Mouse (Mus musculus) G1E (cell line): ENCODE measurements around the gene Phlpp1. TPM values are rescaled to one million over a fixed set of nuclear protein-coding genes. Genes with fewer than 3 reads are reported as not detected.
A peak's percentile ranks its signal among the peaks of the same experiment; 100 is the strongest.

ENCODE experiments used
- ATAC-seq: 2 replicates; pipeline ENCODE4 v1.8.0; 2016; ENCODE audit warnings: mild to moderate bottlenecking; ENCODE audit not compliant: insufficient number of reproducible peaks, poor library complexity, low FRiP score, severe bottlenecking; ENCODE audit errors: extremely low read depth
- DNase-seq: peaks from one replicate; pipeline ENCODE4 v3.0.0; 2012; ENCODE audit warnings: low spot score
- H3K27me3 ChIP-seq: 2 replicates; pipeline ENCODE4 v1.6.1; 2012; ENCODE audit warnings: mild to moderate bottlenecking, low read length, inconsistent platforms; ENCODE audit not compliant: insufficient read depth
- H3K36me3 ChIP-seq: replicated peaks from 2 replicates; pipeline ENCODE3; 2012; ENCODE audit warnings: mild to moderate bottlenecking, inconsistent platforms
- H3K4me1 ChIP-seq: 2 replicates; pipeline ENCODE4 v1.6.1; 2012; ENCODE audit warnings: low read depth, low read length, inconsistent platforms, mixed read lengths; ENCODE audit not compliant: insufficient read depth
- H3K4me3 ChIP-seq: 2 replicates; pipeline ENCODE4 v1.5.1; 2012; ENCODE audit warnings: low read depth, mild to moderate bottlenecking, inconsistent platforms, low read length, moderate library complexity, mixed read lengths
- H3K9me3 ChIP-seq: replicated peaks from 2 replicates; pipeline ENCODE4 v1.6.1; 2012; ENCODE audit warnings: inconsistent platforms
- CTCF ChIP-seq: IDR thresholded peaks from 2 replicates; pipeline ENCODE4 v1.5.1; 2012; ENCODE audit warnings: low read depth, low read length, inconsistent platforms, mixed read lengths
- GATA1 ChIP-seq: IDR thresholded peaks from 2 replicates; pipeline ENCODE4 v1.6.1; 2012; ENCODE audit warnings: borderline replicate concordance, low read length, inconsistent platforms, mixed read lengths
- GATA2 ChIP-seq: IDR thresholded peaks from 2 replicates; pipeline ENCODE4 v1.6.1; 2012; ENCODE audit warnings: low read depth, low read length, inconsistent platforms, borderline replicate concordance
- POLR2AphosphoS5 ChIP-seq: IDR thresholded peaks from 2 replicates; pipeline ENCODE4 v1.6.1; 2012; ENCODE audit warnings: low read depth, low read length, inconsistent platforms; ENCODE audit not compliant: insufficient replicate concordance
- TAL1 ChIP-seq: conservative IDR thresholded peaks from 2 replicates; pipeline ENCODE4 v1.6.1; 2012; ENCODE audit warnings: low read depth, low read length, inconsistent platforms, mixed read lengths
- polyA plus RNA-seq: library from polyadenylated mRNA; stranded (reverse); fragments of >175 nt; gene quantifications from 2 replicates; pipeline ENCODE4 v1.2.3, GENCODE M21; 2012
- total RNA-seq, 2 experiments: library from RNA; stranded (forward) in 1 of 2; stranded (reverse) in 1 of 2; fragments of 200-1000 nt in 1 of 2; fragments of >200 nt in 1 of 2; fragmentation: Nextera tagmentation in 1 of 2; gene quantifications; 2 replicates each; pipeline ENCODE4 v1.2.3; 2014 to 2017

Phlpp1 gene
- total and polyA plus RNA-seq, 3 experiments, result 6.6 to 25.3 (median 9.2) TPM

GRCm38 (mm10) chr1:106172301-106172930 lies 864 bp downstream of the Phlpp1 start:
- TF ChIP-seq POLR2AphosphoS5, result no peak
- no peak for TF ChIP-seq TAL1
- no peak for TF ChIP-seq GATA2
- Histone ChIP-seq H3K36me3 (peaks cover 12% of the 10 kb centered on the region), H3K27me3 (peaks cover 2% of the 10 kb centered on the region; the same call in 1 of the 2 replicates), H3K4me1 (peaks cover 45% of the 10 kb centered on the region), H3K9me3 (peaks cover 6% of the 10 kb centered on the region), H3K4me3 (peak overlapping the region; percentile 83)
- no peak for ATAC-seq
- peak; percentile 55 for DNase-seq

DNA sequence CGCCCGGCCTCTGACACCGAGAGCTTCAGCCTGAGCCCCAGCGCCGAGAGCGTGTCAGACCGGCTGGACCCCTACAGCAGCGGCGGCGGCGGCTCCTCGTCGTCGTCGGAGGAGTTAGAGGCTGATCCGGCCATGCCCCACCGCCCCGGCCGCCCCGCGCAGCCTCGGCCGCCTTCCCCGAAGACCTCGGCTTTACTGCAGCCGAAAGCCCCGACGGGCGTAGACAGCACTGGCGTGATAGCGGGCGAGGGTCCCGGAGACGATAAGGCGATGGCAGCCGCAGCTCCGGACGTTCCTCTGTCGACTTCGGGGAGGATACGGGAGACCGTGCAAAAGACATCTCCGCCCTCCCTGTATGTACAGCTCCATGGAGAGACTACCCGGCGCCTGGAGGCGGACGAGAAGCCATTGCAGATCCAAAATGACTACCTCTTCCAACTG lies 1.4 kb downstream of the Phlpp1 start:
- no peak for TF ChIP-seq GATA1
- no peak for TF ChIP-seq CTCF
- TF ChIP-seq POLR2AphosphoS5, result no peak
- no peak for TF ChIP-seq TAL1
- TF ChIP-seq GATA2, result no peak
- no peak for DNase-seq
- no peak for ATAC-seq
- Histone ChIP-seq H3K4me1 (peaks cover 45% of the 10 kb centered on the region), H3K27me3 (peaks cover 2% of the 10 kb centered on the region; the same call in 1 of the 2 replicates), H3K9me3 (peaks cover 6% of the 10 kb centered on the region), H3K36me3 (peaks cover 12% of the 10 kb centered on the region), H3K4me3 (peak overlapping the region; percentile 83)

DNA sequence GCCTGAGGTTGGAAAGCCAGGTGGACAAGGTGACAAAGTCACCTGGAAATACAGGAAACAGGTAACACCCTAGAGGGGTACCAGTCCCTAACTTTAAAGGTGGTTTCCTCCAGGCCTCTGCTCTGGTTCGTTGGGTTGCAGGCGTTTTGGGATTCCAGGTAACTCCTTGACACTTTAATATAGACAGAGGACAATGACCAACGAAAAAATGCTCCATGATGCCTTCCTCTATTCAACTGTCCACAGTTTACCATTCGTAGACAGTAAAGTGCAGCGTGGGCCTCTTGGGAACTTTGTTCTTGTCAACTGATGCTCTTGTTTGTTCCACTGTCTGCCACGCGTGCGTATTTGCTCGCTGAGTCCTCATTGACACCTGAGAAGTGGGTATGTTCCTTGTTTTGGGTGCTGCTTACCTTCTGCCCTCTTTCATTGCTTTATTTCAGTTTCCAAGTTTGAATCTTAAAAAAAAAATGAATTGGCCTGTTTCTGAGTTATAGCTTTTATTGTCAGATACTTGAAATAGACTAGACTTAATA lies 2.1 kb downstream of the Phlpp1 start:
- TF ChIP-seq CTCF, result no peak
- TF ChIP-seq TAL1, result no peak
- no peak for TF ChIP-seq GATA2
- TF ChIP-seq POLR2AphosphoS5, result no peak
- TF ChIP-seq GATA1, result no peak
- Histone ChIP-seq H3K27me3 (peaks cover 2% of the 10 kb centered on the region; the same call in 1 of the 2 replicates), H3K36me3 (peaks cover 12% of the 10 kb centered on the region), H3K4me1 (peaks cover 45% of the 10 kb centered on the region), H3K9me3 (peaks cover 6% of the 10 kb centered on the region), H3K4me3 (peak overlapping the region; percentile 83; the same call in 1 of the 2 replicates)
- ATAC-seq (no peak), DNase-seq (no peak)

- no peaks in the 10 kb centered on the region for H3K27me3 ChIP-seq
- no peak for TF ChIP-seq CTCF
- TF ChIP-seq GATA2, result no peak
- no peak for TF ChIP-seq GATA1
- no peak for TF ChIP-seq POLR2AphosphoS5
- no peak for TF ChIP-seq TAL1
- peaks cover 6% of the 10 kb centered on the region for H3K9me3 ChIP-seq
- ATAC-seq (no peak), DNase-seq (no peak)
- peaks cover 12% of the 10 kb centered on the region for H3K36me3 ChIP-seq
- peaks cover 41% of the 10 kb centered on the region for H3K4me1 ChIP-seq
- no peak overlapping the region for H3K4me3 ChIP-seq
Measured at GRCm38 (mm10) chr1:106174598-106174997, 3.0 kb downstream of the Phlpp1 start.

GRCm38 (mm10) chr1:106175360-106175759 lies 3.8 kb downstream of the Phlpp1 start:
- no peak overlapping the region for H3K4me3 ChIP-seq
- no peaks in the 10 kb centered on the region for H3K27me3 ChIP-seq
- TF ChIP-seq GATA2 (no peak), GATA1 (no peak), CTCF (no peak), POLR2AphosphoS5 (no peak), TAL1 (no peak)
- no peak for ATAC-seq
- H3K9me3 ChIP-seq, result peaks cover 6% of the 10 kb centered on the region
- peaks cover 39% of the 10 kb centered on the region for H3K4me1 ChIP-seq
- no peak for DNase-seq
- peaks cover 12% of the 10 kb centered on the region for H3K36me3 ChIP-seq

- H3K36me3 ChIP-seq, result peaks cover 14% of the 10 kb centered on the region
- peaks cover 31% of the 10 kb centered on the region for H3K4me1 ChIP-seq
- DNase-seq, result no peak
- H3K9me3 ChIP-seq, result peaks cover 6% of the 10 kb centered on the region
- TF ChIP-seq GATA2 (no peak), GATA1 (no peak), POLR2AphosphoS5 (no peak), TAL1 (no peak), CTCF (no peak)
- no peaks in the 10 kb centered on the region for H3K27me3 ChIP-seq
- no peak overlapping the region for H3K4me3 ChIP-seq
- ATAC-seq, result no peak
Measured at GRCm38 (mm10) chr1:106176791-106177190, 5.2 kb downstream of the Phlpp1 start.
